Mouse (Mus musculus): Measurements from ENCODE around the gene Suv39h2.

- TF ChIP-seq POLR2A (IDR thresholded peaks at IDR 0.05; ENCODE audit: borderline replicate concordance, extremely low read depth, insufficient read depth, insufficient read length, poor library complexity, severe bottlenecking) (no peak), CTCF (IDR thresholded peaks at IDR 0.05; ENCODE audit: borderline replicate concordance, extremely low read depth, insufficient read depth, insufficient read length) (no peak)
Measured at GRCm38 (mm10) chr2:3422548-3422947, 52.3 kb downstream of the Suv39h2 start, which contains the start of gene Meig1.
